Mouse (Mus musculus) lung, embryonic 15.5 days (tissue): ENCODE results near the gene Tmod3. TPM values are rescaled to one million over a fixed set of nuclear protein-coding genes. Genes with fewer than 3 reads are reported as not detected.

Experiments used
- ATAC-seq: fragments of 200-750 bp; cut with Nextera tagmentation; 2 replicates; pipeline ENCODE4 v1.8.0; 2017; ENCODE audit warnings: moderate number of reproducible peaks, borderline replicate concordance; ENCODE audit not compliant: low FRiP score, low TSS enrichment; ENCODE audit errors: extremely low read depth
- H3K27ac ChIP-seq: fragments of 300-500 bp; sonication (generic); 2 replicates; pipeline ENCODE4 v1.5.1; 2015; ENCODE audit warnings: moderate library complexity, mild to moderate bottlenecking, inconsistent platforms
- H3K27me3 ChIP-seq: fragments of 300-500 bp; sonication (generic); 2 replicates; pipeline ENCODE4 v1.6.1; 2015; ENCODE audit warnings: inconsistent platforms
- H3K36me3 ChIP-seq: fragments of 300-500 bp; sonication (generic); 2 replicates; pipeline ENCODE4 v1.6.1; 2015; ENCODE audit warnings: inconsistent platforms
- H3K4me1 ChIP-seq: fragments of 300-500 bp; sonication (generic); 2 replicates; pipeline ENCODE4 v1.6.1; 2015; ENCODE audit warnings: inconsistent platforms
- H3K4me2 ChIP-seq: fragments of 300-500 bp; sonication (generic); 2 replicates; pipeline ENCODE4 v1.6.1; 2015; ENCODE audit warnings: inconsistent platforms, mild to moderate bottlenecking, moderate library complexity
- H3K4me3 ChIP-seq: fragments of 300-500 bp; sonication (generic); 2 replicates; pipeline ENCODE4 v1.5.1; 2015; ENCODE audit warnings: mild to moderate bottlenecking, inconsistent platforms
- H3K9ac ChIP-seq: fragments of 300-500 bp; sonication (generic); 2 replicates; pipeline ENCODE4 v1.6.1; 2015; ENCODE audit warnings: inconsistent platforms
- H3K9me3 ChIP-seq: fragments of 300-500 bp; sonication (generic); 2 replicates; pipeline ENCODE4 v1.6.1; 2016; ENCODE audit warnings: inconsistent platforms
- WGBS: fragments of 180-500 bp; shearing (Covaris S2); methylation state at CpG from one replicate; pipeline ENCODE4 v1.1.7; 2015; 5-methylcytosine and 5-hydroxymethylcytosine counted together
- polyA plus RNA-seq: library from polyadenylated mRNA; unstranded; fragments of >200 nt; fragmentation: Nextera tagmentation; extraction: Ambion mirVana; gene quantifications from 2 replicates; pipeline ENCODE4 v1.2.1, GENCODE M21; 2015

Tmod3 gene
- polyA plus RNA-seq = 155 and 160 TPM in 2 replicates

GRCm38 (mm10) chr9:75559512-75560012 is at the start of gene Tmod3:
Gene Tmod3, minus strand, starts transcription at chr9:75559657.
- peaks cover 34% of the 10 kb centered on the region for H3K4me1 ChIP-seq
- peak within 1 kb of the TSS; percentile 73 for H3K9ac ChIP-seq
- WGBS = 2% methylated on average over 21 of the region's 21 CpGs
- peak within 1 kb of the TSS; percentile 58 for H3K4me2 ChIP-seq
- peak; percentile 95 for ATAC-seq
- peak within 1 kb of the TSS; percentile 73 for H3K4me3 ChIP-seq
- H3K9me3 ChIP-seq = no peaks in the 10 kb centered on the region
- H3K27me3 ChIP-seq = no peaks in the 10 kb centered on the region
- H3K36me3 ChIP-seq = no peaks in the 10 kb centered on the region
- H3K27ac ChIP-seq = peak within 1 kb of the TSS; percentile 92

- H3K4me3 ChIP-seq = no peak overlapping the region
- no peaks in the 10 kb centered on the region for H3K36me3 ChIP-seq
- H3K9ac ChIP-seq = no peak overlapping the region
- WGBS = 88% methylated on average over 4 of the region's 4 CpGs
- H3K27ac ChIP-seq = no peak overlapping the region
- no peaks in the 10 kb centered on the region for H3K4me1 ChIP-seq
- no peaks in the 10 kb centered on the region for H3K9me3 ChIP-seq
- no peak overlapping the region for H3K4me2 ChIP-seq
- no peak for ATAC-seq
- peaks cover 25% of the 10 kb centered on the region; the same call in 1 of the 2 replicates for H3K27me3 ChIP-seq
Measured at GRCm38 (mm10) chr9:75607496-75607895, 48.0 kb upstream of the Tmod3 start.

GRCm38 (mm10) chr9:75601510-75601909 is 42.1 kb upstream of the Tmod3 start:
- 17% methylated on average over 12 of the region's 12 CpGs for whole genome bisulfite sequencing
- Histone ChIP-seq H3K9me3 (no peaks in the 10 kb centered on the region), H3K4me1 (peaks cover 27% of the 10 kb centered on the region), H3K27ac (no peak overlapping the region), H3K27me3 (no peaks in the 10 kb centered on the region), H3K36me3 (no peaks in the 10 kb centered on the region), H3K4me2 (peak overlapping the region; percentile 26; the same call in 1 of the 2 replicates), H3K4me3 (0 out of 2 replicates have a peak overlapping the region, but pooled peaks have one; percentile 4), H3K9ac (no peak overlapping the region)
- ATAC-seq = no peak

GRCm38 (mm10) chr9:75600166-75600934 is 40.9 kb upstream of the Tmod3 start:
- H3K4me2 ChIP-seq = no peak overlapping the region
- H3K9ac ChIP-seq = no peak overlapping the region
- no peaks in the 10 kb centered on the region for H3K36me3 ChIP-seq
- no peak overlapping the region for H3K4me3 ChIP-seq
- 0 out of 2 replicates have a peak, but pooled peaks have one; percentile 25 for ATAC-seq
- no peaks in the 10 kb centered on the region for H3K9me3 ChIP-seq
- H3K27ac ChIP-seq = no peak overlapping the region; the same call in 1 of the 2 replicates
- peaks cover 27% of the 10 kb centered on the region for H3K4me1 ChIP-seq
- no peaks in the 10 kb centered on the region for H3K27me3 ChIP-seq
- 55% methylated on average over 7 of the region's 7 CpGs for WGBS

GRCm38 (mm10) chr9:75599191-75599841 is 39.9 kb upstream of the Tmod3 start:
- Histone ChIP-seq H3K27ac (peak overlapping the region; percentile 29; the same call in 1 of the 2 replicates), H3K4me3 (no peak overlapping the region), H3K4me1 (peaks cover 27% of the 10 kb centered on the region), H3K27me3 (no peaks in the 10 kb centered on the region), H3K9me3 (no peaks in the 10 kb centered on the region), H3K9ac (no peak overlapping the region), H3K4me2 (no peak overlapping the region), H3K36me3 (no peaks in the 10 kb centered on the region)
- 37% methylated on average over 5 of the region's 5 CpGs for WGBS
- ATAC-seq = peak; percentile 79; the same call in 1 of the 2 replicates

GRCm38 (mm10) chr9:75597596-75597995 is 38.1 kb upstream of the Tmod3 start:
- H3K4me2 ChIP-seq = no peak overlapping the region
- H3K4me1 ChIP-seq = peaks cover 27% of the 10 kb centered on the region
- H3K4me3 ChIP-seq = no peak overlapping the region
- no peaks in the 10 kb centered on the region for H3K36me3 ChIP-seq
- H3K9ac ChIP-seq = no peak overlapping the region
- no peaks in the 10 kb centered on the region for H3K9me3 ChIP-seq
- ATAC-seq = no peak
- no peaks in the 10 kb centered on the region for H3K27me3 ChIP-seq
- WGBS = 78% methylated on average over 4 of the region's 4 CpGs
- no peak overlapping the region for H3K27ac ChIP-seq

GRCm38 (mm10) chr9:75597036-75597435 is 37.6 kb upstream of the Tmod3 start:
- H3K4me1 ChIP-seq = peaks cover 27% of the 10 kb centered on the region
- H3K4me2 ChIP-seq = no peak overlapping the region
- H3K9me3 ChIP-seq = no peaks in the 10 kb centered on the region
- no peak overlapping the region for H3K9ac ChIP-seq
- no peak overlapping the region for H3K27ac ChIP-seq
- WGBS = 83% methylated on average over 13 of the region's 13 CpGs
- H3K27me3 ChIP-seq = no peaks in the 10 kb centered on the region
- ATAC-seq = no peak
- H3K36me3 ChIP-seq = no peaks in the 10 kb centered on the region
- no peak overlapping the region for H3K4me3 ChIP-seq

- Histone ChIP-seq H3K36me3 (no peaks in the 10 kb centered on the region), H3K4me2 (no peak overlapping the region), H3K27ac (no peak overlapping the region), H3K4me1 (no peaks in the 10 kb centered on the region), H3K9me3 (no peaks in the 10 kb centered on the region), H3K4me3 (no peak overlapping the region), H3K9ac (no peak overlapping the region), H3K27me3 (no peaks in the 10 kb centered on the region)
- ATAC-seq = no peak
- 85% methylated on average over 5 of the region's 5 CpGs for WGBS
Measured at GRCm38 (mm10) chr9:75593481-75593880, 34.0 kb upstream of the Tmod3 start.

- no peak overlapping the region for H3K27ac ChIP-seq
- H3K9me3 ChIP-seq = no peaks in the 10 kb centered on the region
- H3K9ac ChIP-seq = no peak overlapping the region
- no peaks in the 10 kb centered on the region for H3K36me3 ChIP-seq
- H3K4me3 ChIP-seq = no peak overlapping the region
- H3K4me1 ChIP-seq = no peaks in the 10 kb centered on the region
- H3K27me3 ChIP-seq = no peaks in the 10 kb centered on the region
- 81% methylated on average over 15 of the region's 15 CpGs for WGBS
- no peak for ATAC-seq
- H3K4me2 ChIP-seq = no peak overlapping the region
Measured at GRCm38 (mm10) chr9:75589850-75590790, 30.7 kb upstream of the Tmod3 start.

GRCm38 (mm10) chr9:75581694-75582350 is 22.4 kb upstream of the Tmod3 start:
- peaks cover 9% of the 10 kb centered on the region; the same call in 1 of the 2 replicates for H3K4me1 ChIP-seq
- 43% methylated on average over 7 of the region's 7 CpGs for WGBS
- no peak overlapping the region for H3K4me2 ChIP-seq
- no peak overlapping the region for H3K9ac ChIP-seq
- no peaks in the 10 kb centered on the region for H3K27me3 ChIP-seq
- no peaks in the 10 kb centered on the region for H3K9me3 ChIP-seq
- no peaks in the 10 kb centered on the region for H3K36me3 ChIP-seq
- peak overlapping the region; percentile 31; the same call in 1 of the 2 replicates for H3K27ac ChIP-seq
- 0 out of 2 replicates have a peak, but pooled peaks have one; percentile 34 for ATAC-seq
- no peak overlapping the region for H3K4me3 ChIP-seq

- H3K27me3 ChIP-seq = no peaks in the 10 kb centered on the region
- no peak overlapping the region for H3K4me3 ChIP-seq
- 81% methylated on average over 6 of the region's 6 CpGs for WGBS
- no peak for ATAC-seq
- H3K9me3 ChIP-seq = no peaks in the 10 kb centered on the region
- H3K27ac ChIP-seq = no peak overlapping the region
- H3K36me3 ChIP-seq = no peaks in the 10 kb centered on the region
- H3K9ac ChIP-seq = no peak overlapping the region
- peaks cover 9% of the 10 kb centered on the region; the same call in 1 of the 2 replicates for H3K4me1 ChIP-seq
- H3K4me2 ChIP-seq = no peak overlapping the region
Measured at GRCm38 (mm10) chr9:75579321-75579720, 19.9 kb upstream of the Tmod3 start.
